Mouse (Mus musculus) left cerebral cortex, adult 11 months (tissue): ENCODE measurements around the gene Duxbl2.
"Not testable (repeated sequence)": the region's sequence is repeated elsewhere in the genome, so short reads cannot be mapped to it uniquely, and the experiment has no call there.

ENCODE experiments used
- DNase-seq: peaks from one replicate; pipeline ENCODE4 v3.0.0; 2022; ENCODE audit warnings: low spot score

Duxbl2 gene

GRCm38 (mm10) chr14:26118150-26118549 is at the start of gene Duxbl2:
Gene Duxbl2, plus strand, starts transcription at chr14:26118349.
- not testable (repeated sequence) for DNase-seq

GRCm38 (mm10) chr14:26076620-26077390 is 41.3 kb upstream of the Duxbl2 start:
- not testable (repeated sequence) for DNase-seq

DNA sequence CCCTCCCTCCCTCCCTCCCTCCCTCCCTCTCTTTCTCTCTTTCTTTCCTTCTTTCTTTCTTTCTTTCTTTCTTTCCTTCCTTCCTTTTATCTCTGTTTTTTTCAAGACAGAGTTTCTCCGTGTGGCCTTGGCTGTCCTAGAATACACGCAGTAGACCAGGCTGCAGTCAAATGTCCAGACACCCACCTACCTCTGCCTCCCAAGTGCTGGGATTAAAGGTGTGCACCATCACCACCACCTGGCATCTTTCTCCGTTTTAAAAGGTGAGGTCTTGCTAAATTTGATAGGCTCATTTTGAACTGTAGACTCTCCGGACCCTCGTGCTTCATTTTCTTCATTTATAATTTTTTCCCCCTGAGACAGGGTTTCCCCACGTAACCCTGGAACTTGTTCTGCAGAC is 36.9 kb upstream of the Duxbl2 start, which contains the start of gene Cphx2:
Gene Cphx2 (plus strand): TSS at position 301 of the 400 bp plus-strand sequence.
- DNase-seq = not testable (repeated sequence)

GRCm38 (mm10) chr14:26081997-26082396 is 36.2 kb upstream of the Duxbl2 start, which contains the start of gene Cphx3:
Gene Cphx3, plus strand, starts transcription at chr14:26082297.
- DNase-seq = not testable (repeated sequence)

- not testable (repeated sequence) for DNase-seq
These were observed 20.5 kb upstream of the Duxbl2 start for GRCm38 (mm10) chr14:26097622-26098021.

GRCm38 (mm10) chr14:26118550-26119000 is 426 bp downstream of the Duxbl2 start:
- not testable (repeated sequence) for DNase-seq

DNA sequence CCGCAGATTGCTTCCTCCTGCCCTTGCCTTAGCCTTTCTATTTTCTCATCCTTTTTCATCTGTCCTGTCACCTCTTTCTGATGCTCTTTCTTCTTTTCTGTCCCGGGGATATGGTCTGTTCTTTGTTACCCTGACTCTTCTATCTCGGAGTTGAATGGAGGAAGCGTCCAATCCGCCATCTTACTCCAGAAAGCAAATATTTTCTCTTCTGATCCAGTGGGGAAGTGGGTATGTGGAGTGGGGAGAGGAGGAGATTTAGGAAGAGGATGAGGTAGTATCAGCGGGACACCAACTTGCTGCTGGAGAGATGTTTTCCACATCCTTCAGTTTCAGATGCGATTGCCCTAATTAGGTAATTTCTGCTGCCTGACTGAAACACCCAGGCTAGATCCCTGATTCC is 946 bp downstream of the Duxbl2 start:
- not testable (repeated sequence) for DNase-seq

DNA sequence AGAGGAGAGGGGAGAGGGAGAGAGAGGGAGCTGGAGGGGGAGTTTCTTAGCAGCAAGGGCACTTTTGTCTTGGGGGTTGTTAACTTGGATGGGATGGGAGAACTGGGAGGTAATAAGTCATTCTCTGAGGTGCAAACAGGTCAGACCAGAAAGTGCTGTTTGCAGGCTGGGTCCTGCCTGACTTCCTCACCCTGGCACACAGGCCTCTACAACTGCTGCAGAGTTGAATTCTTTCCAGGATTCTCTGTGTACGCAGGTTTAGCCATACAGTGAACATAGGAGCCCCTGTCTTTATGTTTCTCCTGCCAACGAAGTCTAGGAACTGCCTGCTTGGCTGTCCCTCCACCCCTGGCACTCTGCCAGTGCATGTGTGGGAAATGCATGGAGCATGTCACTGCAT is 28.9 kb downstream of the Duxbl2 start:
- DNase-seq = not testable (repeated sequence)

- not testable (repeated sequence) for DNase-seq
These were observed 37.9 kb downstream of the Duxbl2 start for GRCm38 (mm10) chr14:26156032-26156431.

GRCm38 (mm10) chr14:26161156-26161555 is 43.0 kb downstream of the Duxbl2 start:
- DNase-seq = not testable (repeated sequence)

GRCm38 (mm10) chr14:26162423-26162822 is 44.3 kb downstream of the Duxbl2 start:
- DNase-seq = not testable (repeated sequence)

GRCm38 (mm10) chr14:26165266-26165665 is 47.1 kb downstream of the Duxbl2 start:
- not testable (repeated sequence) for DNase-seq

DNA sequence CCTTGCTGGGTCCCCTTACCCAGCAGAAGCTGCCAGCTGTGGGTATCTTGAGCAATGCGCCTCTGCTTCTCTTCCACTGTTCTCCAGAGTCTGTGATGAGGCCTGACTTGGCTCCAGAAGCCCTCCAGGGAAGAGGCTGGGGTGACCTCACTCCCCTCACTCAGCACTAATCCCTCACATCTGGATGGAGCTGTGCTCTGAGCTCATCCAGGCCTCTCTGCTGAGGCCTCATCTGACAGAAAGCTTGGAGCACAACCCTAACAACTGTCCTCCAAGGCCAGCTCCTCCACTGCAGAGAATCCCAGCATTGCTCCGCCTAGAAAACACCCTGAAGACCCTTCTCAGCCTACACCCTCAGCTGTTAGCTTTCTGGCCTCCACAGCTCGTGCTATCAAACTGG is 55.8 kb downstream of the Duxbl2 start:
- not testable (repeated sequence) for DNase-seq

GRCm38 (mm10) chr14:26175028-26175427 is 56.9 kb downstream of the Duxbl2 start:
- DNase-seq = not testable (repeated sequence)
